Mouse (Mus musculus): ENCODE data around the gene Gmpr. TPM values are rescaled to one million over a fixed set of nuclear protein-coding genes. Genes with fewer than 3 reads are reported as not detected.

Gene Gmpr
- polyA plus RNA-seq (2016; fragmentation: Nextera tagmentation; extraction: Ambion mirVana): 364 and 366 TPM in 2 replicates

DNA sequence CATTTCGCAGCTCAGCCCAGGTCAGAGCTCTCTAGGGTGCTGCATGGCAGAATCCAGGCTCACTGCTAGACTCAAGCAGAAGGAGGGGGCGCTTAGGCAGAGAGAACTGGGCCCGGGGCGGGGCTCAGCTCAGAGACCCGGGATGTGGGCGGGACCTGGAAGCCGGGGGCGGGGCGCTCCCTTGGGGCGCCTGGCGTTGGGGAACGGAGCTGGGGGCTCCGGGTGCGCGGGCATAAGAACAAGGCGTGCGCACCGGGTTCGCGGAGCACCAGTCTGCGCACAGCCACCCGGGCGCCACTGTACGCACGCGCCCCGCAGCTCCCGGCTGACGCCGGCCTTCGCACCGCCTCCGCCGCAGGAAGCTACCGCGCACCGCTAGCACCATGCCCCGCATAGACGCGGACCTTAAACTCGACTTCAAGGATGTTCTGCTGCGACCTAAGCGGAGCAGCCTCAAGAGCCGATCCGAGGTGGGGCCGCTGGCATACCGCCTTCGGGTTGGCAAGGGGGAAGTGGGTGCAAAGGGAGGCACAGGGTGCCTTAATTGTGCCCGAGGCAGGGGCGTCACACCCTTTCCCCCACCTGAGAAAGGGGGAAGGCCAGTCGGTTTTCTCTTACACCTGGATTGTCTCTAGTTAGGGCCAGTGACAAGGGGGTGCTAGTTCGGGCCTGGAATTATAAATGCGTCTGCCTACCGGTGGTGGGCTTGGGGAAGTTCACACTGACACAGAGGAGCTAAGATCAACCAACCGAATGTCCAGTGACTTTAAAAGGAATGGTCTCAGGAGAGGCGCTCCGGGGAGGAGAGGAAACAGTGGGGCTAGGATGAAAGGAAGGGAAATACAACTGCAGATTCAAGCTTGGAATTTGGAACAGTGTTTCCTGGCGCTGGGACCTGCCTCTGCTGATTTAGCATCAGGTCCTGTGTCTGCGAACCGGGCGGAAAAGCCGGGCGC, at the start of gene Gmpr:
Gene Gmpr, plus strand, starts transcription at position 171 of the 956 bp plus-strand sequence.
- Histone ChIP-seq H3K27ac (peak within 1 kb of the TSS; percentile 95), H3K9me3 (replicated peaks) (no peaks in the 10 kb centered on the region), H3K9ac (peak within 1 kb of the TSS; percentile 97), H3K4me3 (peak within 1 kb of the TSS; percentile 77), H3K27me3 (replicated peaks) (no peaks in the 10 kb centered on the region), H3K36me3 (peaks cover 16% of the 10 kb centered on the region), H3K4me1 (peaks cover 77% of the 10 kb centered on the region), H3K4me2 (peak within 1 kb of the TSS; percentile 80)
- 1% methylated on average over 63 of the region's 63 CpGs for WGBS (ENCODE audit: insufficient replicate concordance)
- ATAC-seq: peak; percentile 78

DNA sequence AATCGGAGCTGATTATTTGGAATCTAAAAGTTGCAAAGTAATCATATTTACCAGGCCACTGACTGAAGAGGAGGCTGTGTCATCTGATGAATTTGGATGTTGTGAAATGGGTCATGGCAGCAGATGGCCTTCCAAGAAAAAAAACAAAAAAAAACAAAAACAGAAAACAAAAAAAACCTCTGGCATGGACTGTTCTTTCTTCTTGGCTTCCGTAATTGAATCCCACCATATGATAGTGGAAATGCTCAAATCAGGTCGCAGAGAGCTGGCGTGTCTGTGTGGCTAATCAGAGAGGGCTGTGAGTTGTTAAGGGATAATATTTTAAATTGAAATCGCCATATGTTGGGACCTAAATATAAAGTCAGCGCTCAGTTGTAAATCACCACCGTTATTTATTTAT, 49.8 kb upstream of the Gmpr start:
- Histone ChIP-seq H3K27me3 (replicated peaks) (0 out of 2 replicates have a peak, but pooled peaks cover 4% of the 10 kb centered on the region), H3K9ac (no peak overlapping the region), H3K4me2 (no peak overlapping the region), H3K9me3 (replicated peaks) (no peaks in the 10 kb centered on the region), H3K4me1 (peaks cover 36% of the 10 kb centered on the region), H3K36me3 (no peaks in the 10 kb centered on the region), H3K4me3 (no peak overlapping the region), H3K27ac (no peak overlapping the region)
- 78% methylated on average over 7 of the region's 7 CpGs for WGBS (ENCODE audit: insufficient replicate concordance)
- no peak for ATAC-seq

DNA sequence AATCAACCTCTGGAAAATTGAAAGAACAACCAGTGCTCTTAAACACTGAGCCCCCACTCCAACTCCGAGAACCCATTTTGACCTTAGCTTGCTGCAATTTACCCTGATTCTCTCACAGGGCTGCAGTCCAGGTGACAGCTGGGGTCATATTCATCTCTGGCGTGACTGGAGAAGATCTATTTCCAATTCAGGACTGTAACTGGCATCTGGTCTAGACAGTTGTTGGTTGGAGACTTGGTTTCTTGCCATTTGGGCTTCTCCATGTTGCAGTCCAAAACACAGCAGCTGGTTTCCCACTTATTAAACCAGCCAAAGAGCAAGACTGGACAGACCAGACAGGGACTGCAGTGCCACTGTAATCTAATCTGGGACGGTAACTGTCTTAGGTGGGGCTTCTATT, 47.1 kb upstream of the Gmpr start:
- H3K4me1 ChIP-seq: peaks cover 13% of the 10 kb centered on the region
- H3K4me2 ChIP-seq: no peak overlapping the region
- no peaks in the 10 kb centered on the region for H3K36me3 ChIP-seq
- H3K9ac ChIP-seq: no peak overlapping the region
- ATAC-seq: no peak
- no peaks in the 10 kb centered on the region for H3K9me3 ChIP-seq (replicated peaks)
- 70% methylated on average over 3 of the region's 3 CpGs for WGBS (ENCODE audit: insufficient replicate concordance)
- no peak overlapping the region for H3K4me3 ChIP-seq
- 0 out of 2 replicates have a peak, but pooled peaks cover 4% of the 10 kb centered on the region for H3K27me3 ChIP-seq (replicated peaks)
- H3K27ac ChIP-seq: no peak overlapping the region

DNA sequence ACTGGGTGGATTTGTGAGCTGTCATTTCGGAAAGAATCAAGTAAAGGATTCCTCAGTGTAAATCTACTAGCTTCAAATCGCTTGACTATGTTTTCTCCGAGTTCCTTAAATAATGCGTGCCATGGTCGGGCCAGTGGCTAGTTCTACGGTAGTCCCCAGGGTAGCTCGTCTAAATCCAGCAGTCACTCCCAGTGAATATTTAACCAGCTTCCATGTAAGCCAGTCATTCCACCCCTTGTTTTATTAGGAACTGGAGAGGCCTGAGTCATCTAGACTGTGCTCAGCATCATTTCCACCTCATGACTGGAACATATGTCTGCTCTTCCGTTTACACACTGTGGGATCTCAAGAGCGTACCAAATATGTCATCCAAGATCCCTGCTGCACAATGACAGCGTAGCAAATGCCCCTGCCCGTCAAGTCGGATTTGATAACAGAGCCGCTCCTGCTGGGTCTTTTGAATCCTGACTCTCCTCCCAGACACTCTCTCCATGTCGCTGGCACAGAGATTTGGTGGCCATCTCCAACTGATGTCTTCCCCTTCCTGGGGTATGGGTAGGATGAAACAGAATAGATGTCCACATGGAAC, 45.8 kb upstream of the Gmpr start:
- ATAC-seq: no peak
- Histone ChIP-seq H3K4me1 (peaks cover under 1% of the 10 kb centered on the region; the same call in 1 of the 2 replicates), H3K36me3 (no peaks in the 10 kb centered on the region), H3K9ac (no peak overlapping the region), H3K9me3 (replicated peaks) (no peaks in the 10 kb centered on the region), H3K4me3 (no peak overlapping the region), H3K4me2 (no peak overlapping the region), H3K27me3 (replicated peaks) (0 out of 2 replicates have a peak, but pooled peaks cover 4% of the 10 kb centered on the region), H3K27ac (no peak overlapping the region)
- 78% methylated on average over 14 of the region's 14 CpGs for WGBS (ENCODE audit: insufficient replicate concordance)

DNA sequence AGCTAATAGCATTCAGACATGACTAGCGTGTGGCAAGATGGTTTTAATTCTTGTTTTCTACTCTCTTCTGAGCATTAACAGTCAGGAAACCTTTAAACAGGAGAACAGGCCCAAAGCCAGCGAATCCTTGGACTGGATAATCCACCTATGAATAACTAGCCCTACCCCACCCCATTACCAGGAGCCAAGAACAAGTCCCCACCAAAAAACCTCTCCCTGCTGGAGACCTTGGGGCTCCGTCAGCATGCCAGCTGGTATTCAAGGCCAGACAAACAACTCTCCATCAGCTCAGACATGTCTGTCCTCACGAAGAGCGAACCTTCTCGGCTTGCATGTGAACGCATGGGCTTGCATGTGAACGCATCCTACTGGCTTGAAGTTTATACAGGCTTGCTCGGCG, 41.6 kb upstream of the Gmpr start:
- H3K27me3 ChIP-seq (replicated peaks): peaks cover 12% of the 10 kb centered on the region; the same call in 1 of the 2 replicates

DNA sequence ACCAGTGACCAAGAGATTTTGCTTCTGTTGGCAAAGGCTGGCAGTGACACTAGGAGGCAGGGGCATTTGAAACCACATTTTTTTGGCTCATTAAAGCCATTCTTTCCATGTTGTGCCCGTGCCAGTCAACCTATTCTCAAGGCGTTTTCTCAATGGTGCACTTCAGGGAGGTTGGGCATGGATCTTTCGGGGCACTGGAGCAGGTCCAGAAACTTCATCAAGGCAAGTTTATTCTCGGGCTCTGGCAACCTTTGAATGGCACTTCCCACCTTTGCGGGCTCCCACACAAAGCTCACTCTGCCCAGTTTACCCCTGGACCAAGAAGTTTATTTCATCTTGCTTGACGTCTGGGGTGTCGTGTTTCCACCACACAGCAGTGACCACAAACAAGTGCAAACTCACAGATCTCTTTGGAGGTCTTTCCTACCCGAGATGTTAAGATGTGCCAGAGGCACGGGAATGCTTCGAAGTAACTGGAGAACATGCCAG, 41.2 kb upstream of the Gmpr start:
- Histone ChIP-seq H3K4me3 (no peak overlapping the region), H3K9me3 (replicated peaks) (no peaks in the 10 kb centered on the region), H3K27ac (no peak overlapping the region), H3K36me3 (no peaks in the 10 kb centered on the region), H3K9ac (no peak overlapping the region), H3K4me2 (no peak overlapping the region), H3K4me1 (no peaks in the 10 kb centered on the region), H3K27me3 (replicated peaks) (peaks cover 13% of the 10 kb centered on the region; the same call in 1 of the 2 replicates)
- WGBS (ENCODE audit: insufficient replicate concordance): 59% methylated on average over 10 of the region's 10 CpGs
- ATAC-seq: no peak

More for the DNA sequence above, 41.6 kb upstream of the Gmpr start:
- Histone ChIP-seq H3K4me3 (no peak overlapping the region), H3K36me3 (no peaks in the 10 kb centered on the region), H3K9me3 (replicated peaks) (no peaks in the 10 kb centered on the region), H3K4me2 (no peak overlapping the region), H3K27ac (no peak overlapping the region), H3K4me1 (no peaks in the 10 kb centered on the region), H3K9ac (no peak overlapping the region)
- no peak for ATAC-seq
- WGBS (ENCODE audit: insufficient replicate concordance): 81% methylated on average over 10 of the region's 10 CpGs

DNA sequence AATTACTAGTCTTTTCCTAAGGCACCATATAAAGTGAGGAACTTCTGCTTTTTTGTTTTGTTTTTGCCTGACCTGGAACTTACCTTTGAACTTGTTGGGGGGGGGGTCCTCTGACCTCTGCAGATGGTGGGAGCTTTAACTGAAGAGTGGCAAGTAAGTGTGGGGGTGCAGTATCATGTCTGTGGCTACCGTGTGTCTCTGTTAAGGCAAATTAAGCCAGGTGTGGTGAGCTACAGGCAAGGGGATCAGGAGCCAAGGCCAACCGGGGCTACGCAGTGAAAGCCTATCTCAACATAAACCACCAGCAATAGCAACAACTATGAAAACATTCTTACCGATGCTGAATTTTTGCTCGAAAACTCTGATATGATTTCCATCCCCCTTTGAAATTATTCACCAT, 38.5 kb upstream of the Gmpr start:
- Histone ChIP-seq H3K36me3 (no peaks in the 10 kb centered on the region), H3K4me2 (no peak overlapping the region), H3K9me3 (replicated peaks) (no peaks in the 10 kb centered on the region), H3K9ac (no peak overlapping the region), H3K27ac (no peak overlapping the region), H3K4me3 (no peak overlapping the region), H3K27me3 (replicated peaks) (peaks cover 22% of the 10 kb centered on the region; the same call in 1 of the 2 replicates), H3K4me1 (no peaks in the 10 kb centered on the region)
- no peak for ATAC-seq
- WGBS (ENCODE audit: insufficient replicate concordance): 78% methylated on average over 5 of the region's 5 CpGs

DNA sequence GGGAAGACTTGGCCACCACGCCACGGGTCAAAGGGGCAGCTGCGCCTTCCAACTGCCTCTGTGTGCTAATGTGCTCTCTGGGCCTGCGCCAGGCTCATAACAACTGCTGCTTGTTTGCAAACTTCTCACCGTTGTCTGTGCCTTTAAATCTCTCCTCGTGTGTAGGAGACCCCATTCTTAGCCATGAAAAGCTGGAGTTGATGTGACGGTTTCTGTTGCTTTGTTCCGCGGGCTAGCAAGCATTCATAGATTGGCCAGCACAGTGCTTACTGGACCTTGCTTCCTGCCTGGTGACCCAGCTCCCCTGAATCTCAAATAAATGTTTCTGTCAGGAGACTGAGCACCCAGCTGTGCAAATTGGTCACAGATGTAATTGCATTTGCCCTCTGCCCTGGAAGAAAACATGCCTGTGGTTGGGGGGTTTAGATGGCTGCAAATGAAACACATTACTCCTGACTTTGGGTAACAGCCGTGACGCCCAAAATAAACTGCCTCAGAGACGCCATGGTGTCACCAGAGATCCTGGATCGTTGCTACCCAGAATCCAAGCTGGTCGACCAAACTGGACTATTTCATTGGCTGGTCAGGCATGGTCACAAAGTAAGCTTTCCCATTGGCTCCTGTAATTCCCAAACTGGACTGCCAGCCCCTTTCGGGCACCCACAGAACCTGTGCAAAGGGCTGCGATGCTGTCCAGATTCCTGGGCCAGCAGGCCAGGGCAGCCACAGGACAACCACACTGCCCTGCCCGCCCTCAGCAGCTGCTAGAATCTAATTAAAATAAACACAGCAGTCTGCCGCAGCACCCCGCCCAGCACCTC, 37.6 kb upstream of the Gmpr start:
- H3K4me3 ChIP-seq: no peak overlapping the region
- H3K36me3 ChIP-seq: no peaks in the 10 kb centered on the region
- H3K4me2 ChIP-seq: no peak overlapping the region
- 58% methylated on average over 19 of the region's 19 CpGs for WGBS (ENCODE audit: insufficient replicate concordance)
- peaks cover 25% of the 10 kb centered on the region; the same call in 1 of the 2 replicates for H3K27me3 ChIP-seq (replicated peaks)
- H3K9me3 ChIP-seq (replicated peaks): no peaks in the 10 kb centered on the region
- no peak overlapping the region for H3K27ac ChIP-seq
- H3K9ac ChIP-seq: no peak overlapping the region
- no peak for ATAC-seq
- H3K4me1 ChIP-seq: no peaks in the 10 kb centered on the region

DNA sequence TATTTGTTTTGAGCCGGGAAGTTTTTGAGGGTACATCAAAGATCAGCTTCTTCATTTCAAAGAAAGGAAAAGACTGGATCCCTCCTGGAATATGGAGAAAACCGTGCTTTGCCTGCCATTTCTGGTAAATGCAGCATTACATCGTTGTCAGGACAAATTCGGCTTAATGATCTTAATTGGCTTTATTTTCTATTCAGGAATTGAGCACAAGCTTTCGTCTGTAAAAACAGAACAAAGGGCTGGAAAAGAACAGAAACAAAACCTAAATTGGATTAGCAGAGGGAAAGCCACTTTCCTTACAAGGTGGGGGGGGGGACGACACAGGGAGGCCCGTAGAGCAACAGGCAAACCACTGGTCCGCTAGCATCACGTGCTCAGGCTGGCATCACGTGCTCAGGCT, 33.9 kb upstream of the Gmpr start:
- no peaks in the 10 kb centered on the region for H3K36me3 ChIP-seq
- no peak overlapping the region for H3K4me3 ChIP-seq
- ATAC-seq: no peak
- H3K27ac ChIP-seq: no peak overlapping the region
- no peak overlapping the region for H3K4me2 ChIP-seq
- H3K27me3 ChIP-seq (replicated peaks): peaks cover 34% of the 10 kb centered on the region; the same call in 1 of the 2 replicates
- peaks cover 13% of the 10 kb centered on the region; the same call in 1 of the 2 replicates for H3K4me1 ChIP-seq
- H3K9me3 ChIP-seq (replicated peaks): no peaks in the 10 kb centered on the region
- H3K9ac ChIP-seq: no peak overlapping the region
- 68% methylated on average over 10 of the region's 10 CpGs for WGBS (ENCODE audit: insufficient replicate concordance)

DNA sequence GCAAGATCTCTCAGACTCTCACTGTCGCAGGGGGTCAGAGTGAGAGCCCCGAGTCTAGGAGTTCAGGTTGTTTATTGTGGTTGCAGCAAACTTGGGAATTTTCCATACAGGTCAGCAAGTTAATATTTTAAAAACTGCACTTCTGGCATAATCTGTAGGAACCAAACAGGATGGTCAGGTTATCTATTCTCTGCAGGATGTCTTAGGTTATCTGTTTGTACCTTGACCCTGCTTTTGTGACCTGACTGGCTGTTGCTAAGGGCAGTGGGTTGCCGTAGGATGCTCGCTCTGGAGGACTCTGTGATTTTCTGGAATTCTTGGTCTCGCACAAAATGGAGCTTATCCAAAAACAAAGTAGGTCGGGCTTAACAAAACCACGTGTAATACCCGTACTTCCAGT, 31.9 kb upstream of the Gmpr start:
- Histone ChIP-seq H3K27ac (no peak overlapping the region), H3K4me1 (peaks cover 14% of the 10 kb centered on the region; the same call in 1 of the 2 replicates), H3K27me3 (replicated peaks) (peaks cover 29% of the 10 kb centered on the region; the same call in 1 of the 2 replicates), H3K36me3 (no peaks in the 10 kb centered on the region), H3K9me3 (replicated peaks) (no peaks in the 10 kb centered on the region), H3K9ac (no peak overlapping the region), H3K4me3 (no peak overlapping the region), H3K4me2 (no peak overlapping the region)
- 58% methylated on average over 8 of the region's 8 CpGs for WGBS (ENCODE audit: insufficient replicate concordance)
- ATAC-seq: no peak

DNA sequence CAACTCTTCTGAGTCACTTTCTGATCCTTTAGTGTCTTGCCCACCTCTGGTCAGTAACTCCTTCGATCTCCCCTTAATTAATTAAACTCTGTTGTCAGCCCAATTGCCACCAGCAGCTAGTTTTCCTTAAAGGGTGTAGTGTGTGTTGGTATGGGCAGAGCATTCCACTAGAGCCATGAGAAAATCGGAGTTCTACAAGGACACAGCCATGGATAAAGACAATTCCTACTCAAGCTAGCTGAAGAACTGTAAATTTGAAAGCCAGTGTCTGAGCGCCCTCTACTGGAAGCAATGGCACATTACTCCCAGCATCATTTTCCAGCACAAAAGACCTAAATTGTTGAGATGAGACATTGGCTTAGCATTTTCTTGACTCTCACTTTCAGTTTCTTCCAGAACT, 30.1 kb upstream of the Gmpr start:
- no peak for ATAC-seq
- Histone ChIP-seq H3K36me3 (no peaks in the 10 kb centered on the region), H3K9me3 (replicated peaks) (no peaks in the 10 kb centered on the region), H3K9ac (no peak overlapping the region), H3K4me2 (no peak overlapping the region), H3K27ac (no peak overlapping the region), H3K4me1 (peaks cover 14% of the 10 kb centered on the region; the same call in 1 of the 2 replicates), H3K27me3 (replicated peaks) (peaks cover 13% of the 10 kb centered on the region; the same call in 1 of the 2 replicates), H3K4me3 (no peak overlapping the region)
- WGBS (ENCODE audit: insufficient replicate concordance): 31% methylated on average over 3 of the region's 3 CpGs

All from liver, embryonic 12.5 days (tissue).